Mouse (Mus musculus) forebrain, embryonic 16.5 days (tissue): ENCODE measurements around the gene Gucd1. TPM values are rescaled to one million over a fixed set of nuclear protein-coding genes. Genes with fewer than 3 reads are reported as not detected.

Experiments
- ATAC-seq: fragments of 200-750 bp; cut with Nextera tagmentation; 2 replicates; pipeline ENCODE4 v1.8.0; 2017; ENCODE audit warnings: mild to moderate bottlenecking, moderate library complexity
- H3K27ac ChIP-seq: fragments of 300-500 bp; sonication (generic); 2 replicates; pipeline ENCODE4 v1.5.1; 2014; ENCODE audit warnings: low read length, control low read depth
- H3K27me3 ChIP-seq: fragments of 300-500 bp; sonication (generic); replicated peaks from 2 replicates; pipeline ENCODE4 v1.6.1; 2014; ENCODE audit warnings: low read length; ENCODE audit not compliant: control insufficient read depth, insufficient read depth
- H3K36me3 ChIP-seq: fragments of 300-500 bp; sonication (generic); 2 replicates; pipeline ENCODE4 v1.6.1; 2014; ENCODE audit not compliant: control insufficient read depth, insufficient read depth
- H3K4me1 ChIP-seq: fragments of 300-500 bp; sonication (generic); replicated peaks from 2 replicates; pipeline ENCODE4 v1.6.1; 2014; ENCODE audit warnings: low read length; ENCODE audit not compliant: control insufficient read depth, insufficient read depth
- H3K4me2 ChIP-seq: fragments of 300-500 bp; sonication (generic); 2 replicates; pipeline ENCODE4 v1.6.1; 2014; ENCODE audit warnings: mild to moderate bottlenecking, low read length, control low read depth
- H3K4me3 ChIP-seq: fragments of 300-500 bp; sonication (generic); replicated peaks from 2 replicates; pipeline ENCODE4 v1.5.1; 2014; ENCODE audit warnings: mild to moderate bottlenecking, low read length, control low read depth
- H3K9ac ChIP-seq: fragments of 300-500 bp; sonication (generic); replicated peaks from 2 replicates; pipeline ENCODE4 v1.6.1; 2014; ENCODE audit warnings: low read depth, low read length, control low read depth
- H3K9me3 ChIP-seq: fragments of 300-500 bp; sonication (generic); 2 replicates; pipeline ENCODE4 v1.6.1; 2016; ENCODE audit warnings: low read length; ENCODE audit not compliant: control insufficient read depth
- WGBS: fragments of 180-500 bp; shearing (Covaris S2); extraction: QIAGEN DNeasy Blood & Tissue Kit; methylation state at CpG from one replicate; pipeline ENCODE4 v1.1.7; 2014; 5-methylcytosine and 5-hydroxymethylcytosine counted together
- polyA plus RNA-seq: library from polyadenylated mRNA; unstranded; fragments of >200 nt; fragmentation: Nextera tagmentation; extraction: Ambion mirVana; gene quantifications from 2 replicates; pipeline ENCODE4 v1.2.1, GENCODE M21; 2015

Gene Gucd1
- polyA plus RNA-seq, 1 experiment from 2014 or later, result 22.2 TPM

DNA sequence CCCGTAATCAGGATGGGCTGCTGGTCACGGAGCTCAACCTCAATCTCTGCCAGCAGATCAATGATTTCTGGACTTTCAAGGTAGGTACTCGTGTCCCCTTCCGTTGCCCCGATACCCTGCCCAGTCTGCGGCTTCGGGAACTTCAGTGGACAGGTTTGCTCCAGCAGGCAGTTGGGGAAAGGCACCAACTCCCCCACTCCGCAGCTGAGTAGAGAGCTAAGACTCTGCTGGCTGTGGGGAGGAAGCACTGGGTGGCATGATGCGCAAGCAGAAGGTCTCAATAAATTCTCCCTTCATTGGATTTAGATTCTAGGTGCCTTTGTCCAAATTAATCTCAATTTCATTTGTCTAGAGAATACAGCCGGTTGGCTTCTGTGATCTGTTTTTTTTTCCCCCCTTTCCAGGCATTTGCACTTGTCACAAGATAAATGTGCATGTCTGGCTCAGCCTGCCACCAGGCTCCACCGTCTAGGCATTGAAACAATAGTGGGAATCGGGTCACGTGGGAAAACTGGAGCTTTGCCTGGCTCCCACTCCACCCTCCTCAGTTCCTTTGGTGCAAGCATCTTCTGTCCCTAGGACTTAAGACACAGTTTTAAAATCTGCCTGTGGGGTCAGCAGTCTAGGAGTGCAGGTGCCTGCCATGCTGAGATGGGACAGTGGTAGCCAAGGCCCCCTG is 79.5 kb downstream of the Gucd1 start:
- H3K4me1 ChIP-seq, result peaks cover 21% of the 10 kb centered on the region
- WGBS, result 46% methylated on average over 13 of the region's 13 CpGs
- ATAC-seq, result peak; percentile 82
- H3K4me3 ChIP-seq, result no peak overlapping the region
- no peak overlapping the region; the same call in 1 of the 2 replicates for H3K9ac ChIP-seq
- no peaks in the 10 kb centered on the region for H3K36me3 ChIP-seq
- H3K27me3 ChIP-seq, result no peaks in the 10 kb centered on the region
- peak overlapping the region; percentile 56 for H3K27ac ChIP-seq
- H3K4me2 ChIP-seq, result no peak overlapping the region
- H3K9me3 ChIP-seq, result no peaks in the 10 kb centered on the region

DNA sequence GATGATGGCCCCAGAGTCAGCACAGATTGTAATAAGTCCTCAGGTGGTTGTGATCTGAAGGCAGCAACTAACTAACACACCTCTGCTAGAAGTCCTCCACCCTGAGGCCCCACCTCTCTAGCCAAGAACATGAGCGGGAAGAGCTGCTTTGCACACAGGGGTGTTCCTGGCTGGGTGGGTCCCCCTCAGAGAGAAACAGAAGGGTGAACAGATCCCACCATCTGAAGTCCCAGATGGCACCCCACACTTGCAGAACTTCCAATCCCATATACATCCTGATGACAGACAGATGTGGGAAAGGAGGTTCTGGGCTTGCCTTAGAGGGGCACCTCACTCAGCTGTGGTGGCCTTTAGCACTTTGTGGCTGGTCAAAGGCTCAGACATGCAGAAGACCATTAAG is 80.5 kb downstream of the Gucd1 start:
- Histone ChIP-seq H3K27me3 (no peaks in the 10 kb centered on the region), H3K4me3 (no peak overlapping the region), H3K4me1 (peaks cover 21% of the 10 kb centered on the region), H3K36me3 (no peaks in the 10 kb centered on the region), H3K9me3 (no peaks in the 10 kb centered on the region), H3K9ac (no peak overlapping the region), H3K4me2 (no peak overlapping the region), H3K27ac (no peak overlapping the region)
- WGBS, result 85% methylated on average over 1 of the region's 1 CpGs
- no peak for ATAC-seq

DNA sequence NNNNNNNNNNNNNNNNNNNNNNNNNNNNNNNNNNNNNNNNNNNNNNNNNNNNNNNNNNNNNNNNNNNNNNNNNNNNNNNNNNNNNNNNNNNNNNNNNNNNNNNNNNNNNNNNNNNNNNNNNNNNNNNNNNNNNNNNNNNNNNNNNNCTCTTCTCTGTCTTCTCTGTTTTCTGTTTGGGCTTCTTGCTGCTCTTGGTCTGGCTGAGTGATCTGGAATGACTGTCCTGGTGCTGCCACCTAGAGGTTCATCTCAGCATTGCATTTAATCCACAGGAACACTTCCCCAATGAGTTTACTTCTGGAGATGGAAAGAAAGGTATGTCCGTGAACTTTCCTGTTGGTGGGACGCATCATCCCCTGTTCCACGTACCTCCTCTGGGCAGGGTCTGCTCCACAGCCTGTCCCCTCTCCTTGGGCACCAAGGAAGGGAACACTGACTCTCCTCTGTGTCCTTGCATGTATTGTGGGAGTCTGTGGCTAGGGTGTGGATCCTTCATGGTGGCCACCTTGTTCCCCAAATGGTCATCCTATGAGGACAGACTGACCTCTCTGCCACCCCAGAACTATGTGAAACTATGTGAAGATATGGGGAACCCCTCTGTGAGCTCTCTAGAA is 81.1 kb downstream of the Gucd1 start:
- Histone ChIP-seq H3K27me3 (no peaks in the 10 kb centered on the region), H3K9me3 (no peaks in the 10 kb centered on the region), H3K4me1 (peaks cover 21% of the 10 kb centered on the region), H3K4me2 (no peak overlapping the region), H3K4me3 (no peak overlapping the region), H3K9ac (no peak overlapping the region), H3K27ac (no peak overlapping the region), H3K36me3 (no peaks in the 10 kb centered on the region)
- peak; percentile 29 for ATAC-seq
- 16% methylated on average over 3 of the region's 3 CpGs for WGBS

DNA sequence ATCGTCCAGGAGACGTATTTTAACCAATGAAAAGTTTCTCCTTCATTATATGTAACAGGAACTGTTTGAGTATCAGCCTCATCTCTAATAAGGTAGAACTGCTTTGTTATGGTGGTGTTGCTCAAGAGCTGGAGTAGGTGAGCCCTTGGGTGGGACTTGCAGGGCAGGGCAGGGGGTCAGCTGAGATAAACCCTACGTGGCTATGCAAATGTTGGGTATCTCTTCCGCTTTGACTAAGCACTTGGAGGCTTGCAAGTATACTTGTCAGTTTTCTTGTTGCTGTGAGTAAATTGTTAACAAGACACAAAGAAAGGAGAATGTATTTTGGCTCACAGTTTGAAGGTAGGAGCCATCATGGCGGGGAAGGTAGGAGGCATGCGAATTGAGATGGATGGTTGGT is 87.1 kb downstream of the Gucd1 start:
- Histone ChIP-seq H3K27ac (no peak overlapping the region), H3K4me2 (no peak overlapping the region), H3K27me3 (no peaks in the 10 kb centered on the region), H3K4me1 (no peaks in the 10 kb centered on the region), H3K36me3 (no peaks in the 10 kb centered on the region), H3K9ac (no peak overlapping the region), H3K4me3 (no peak overlapping the region), H3K9me3 (no peaks in the 10 kb centered on the region)
- WGBS, result 96% methylated on average over 6 of the region's 6 CpGs
- no peak for ATAC-seq

DNA sequence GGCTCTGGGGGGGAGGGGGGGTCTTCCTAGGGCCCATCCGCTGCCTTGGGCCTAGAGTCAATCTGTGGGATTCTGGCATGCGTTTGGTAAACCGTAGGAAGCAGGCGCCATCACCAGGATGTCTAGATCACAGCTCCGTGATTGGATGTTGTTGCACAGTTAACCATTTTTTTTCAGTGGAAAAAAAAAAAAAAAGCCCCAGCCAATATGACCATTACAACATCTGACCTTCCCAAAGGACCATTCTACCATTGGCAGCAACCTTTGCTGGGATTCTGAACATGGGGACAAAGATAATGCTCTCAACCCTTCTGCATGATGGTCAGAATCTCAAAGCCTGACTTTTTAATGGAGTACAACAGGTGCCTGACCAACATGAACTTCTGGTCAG is 87.6 kb downstream of the Gucd1 start:
- Histone ChIP-seq H3K27me3 (no peaks in the 10 kb centered on the region), H3K4me1 (no peaks in the 10 kb centered on the region), H3K9me3 (no peaks in the 10 kb centered on the region), H3K9ac (no peak overlapping the region), H3K4me2 (no peak overlapping the region), H3K27ac (no peak overlapping the region), H3K4me3 (no peak overlapping the region), H3K36me3 (no peaks in the 10 kb centered on the region)
- ATAC-seq, result no peak
- 91% methylated on average over 5 of the region's 5 CpGs for WGBS

DNA sequence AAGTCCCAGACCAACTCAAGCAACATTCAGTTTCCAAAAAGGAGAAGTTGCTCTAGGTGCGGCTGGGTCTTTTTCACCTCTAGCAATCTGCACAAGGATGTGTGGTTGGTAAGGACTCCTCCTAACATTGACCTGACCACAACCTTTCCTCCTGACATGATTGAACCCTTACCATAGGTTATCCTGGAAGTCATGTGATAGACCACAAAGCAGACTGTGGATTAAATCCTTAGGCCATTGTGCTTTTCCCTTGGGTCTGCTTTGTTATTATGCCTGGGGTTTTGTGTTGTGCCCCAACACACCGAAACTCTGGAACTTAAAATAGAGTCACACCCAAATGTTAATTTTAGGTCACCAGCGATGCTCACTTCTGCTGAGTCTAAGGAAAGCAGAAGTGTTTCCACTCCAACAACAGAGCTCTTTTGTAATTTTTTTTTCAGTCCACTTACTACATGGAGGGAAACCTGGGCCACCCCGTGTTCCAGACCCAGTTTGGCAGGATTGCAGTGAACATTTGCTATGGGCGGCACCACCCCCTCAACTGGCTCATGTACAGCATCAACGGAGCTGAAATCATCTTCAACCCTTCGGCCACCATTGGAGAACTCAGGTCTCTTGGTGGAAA is 88.1 kb downstream of the Gucd1 start:
- Histone ChIP-seq H3K27ac (no peak overlapping the region), H3K36me3 (no peaks in the 10 kb centered on the region), H3K4me3 (no peak overlapping the region), H3K9me3 (no peaks in the 10 kb centered on the region), H3K4me2 (no peak overlapping the region), H3K27me3 (no peaks in the 10 kb centered on the region), H3K9ac (no peak overlapping the region), H3K4me1 (no peaks in the 10 kb centered on the region)
- no peak for ATAC-seq
- 89% methylated on average over 7 of the region's 7 CpGs for WGBS

DNA sequence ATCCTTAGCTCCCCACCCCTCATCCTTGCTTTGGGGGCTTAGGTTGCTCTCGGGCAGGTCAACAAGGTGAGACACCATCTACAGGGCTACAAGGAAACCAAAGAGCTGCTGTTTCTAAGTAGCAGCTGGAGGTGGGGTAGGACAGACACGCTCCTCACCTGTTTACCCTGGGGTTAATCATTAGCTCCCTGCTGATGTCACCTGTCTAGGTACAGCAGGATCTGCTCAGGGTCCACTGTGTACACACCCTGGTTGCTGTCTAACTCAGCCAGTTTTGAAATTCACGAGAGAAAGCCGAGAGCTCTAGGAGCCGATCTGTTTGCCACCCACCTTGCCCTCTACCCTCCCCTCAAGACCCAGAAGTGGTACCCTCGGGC is 88.8 kb downstream of the Gucd1 start:
- Histone ChIP-seq H3K27ac (no peak overlapping the region), H3K9me3 (no peaks in the 10 kb centered on the region), H3K4me3 (no peak overlapping the region), H3K4me1 (no peaks in the 10 kb centered on the region), H3K4me2 (no peak overlapping the region), H3K27me3 (no peaks in the 10 kb centered on the region), H3K9ac (no peak overlapping the region), H3K36me3 (no peaks in the 10 kb centered on the region)
- no peak for ATAC-seq
- 84% methylated on average over 6 of the region's 6 CpGs for WGBS

DNA sequence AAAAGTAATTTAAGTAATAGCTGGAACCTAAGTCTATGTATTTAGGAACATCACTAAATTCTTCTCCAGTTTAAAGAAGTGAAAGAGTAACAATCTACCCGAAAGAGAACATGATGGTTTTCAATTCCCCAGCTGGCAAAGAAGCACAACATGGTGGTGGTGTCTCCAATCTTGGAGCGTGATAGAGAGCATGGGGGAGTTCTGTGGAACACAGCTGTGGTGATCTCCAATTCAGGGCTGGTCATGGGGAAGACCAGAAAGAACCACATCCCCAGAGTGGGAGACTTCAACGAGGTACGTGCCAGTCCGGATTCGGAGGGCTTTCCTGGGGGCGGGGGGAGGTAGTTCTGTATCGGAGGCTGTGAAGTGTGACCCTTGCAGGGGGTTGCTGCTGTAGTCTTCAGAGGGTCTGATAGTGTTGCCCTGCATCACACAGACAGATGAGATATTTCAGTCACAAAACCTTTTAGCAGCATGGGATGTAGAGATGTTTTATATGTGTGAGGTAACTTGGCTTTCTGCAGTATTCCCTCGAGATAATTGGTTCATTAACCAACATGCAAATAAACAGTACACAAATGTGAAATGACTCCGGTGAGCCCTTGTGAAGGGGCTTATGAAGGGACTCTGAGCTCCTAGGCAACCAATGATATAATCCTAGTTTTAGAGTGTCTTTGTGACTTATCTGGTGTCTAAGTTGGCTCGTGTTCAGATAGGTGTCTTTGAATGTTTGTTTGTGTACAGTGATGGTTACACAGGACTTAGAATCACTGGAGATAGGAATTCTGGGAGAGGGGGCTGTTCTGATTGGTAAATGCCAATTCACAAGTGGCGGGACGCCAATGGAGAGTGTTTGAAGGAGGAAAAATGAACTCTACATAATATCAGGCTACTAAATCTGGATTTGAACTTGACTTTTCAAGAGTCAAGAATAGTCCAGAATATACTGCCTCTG is 89.4 kb downstream of the Gucd1 start:
- no peak overlapping the region for H3K4me3 ChIP-seq

DNA sequence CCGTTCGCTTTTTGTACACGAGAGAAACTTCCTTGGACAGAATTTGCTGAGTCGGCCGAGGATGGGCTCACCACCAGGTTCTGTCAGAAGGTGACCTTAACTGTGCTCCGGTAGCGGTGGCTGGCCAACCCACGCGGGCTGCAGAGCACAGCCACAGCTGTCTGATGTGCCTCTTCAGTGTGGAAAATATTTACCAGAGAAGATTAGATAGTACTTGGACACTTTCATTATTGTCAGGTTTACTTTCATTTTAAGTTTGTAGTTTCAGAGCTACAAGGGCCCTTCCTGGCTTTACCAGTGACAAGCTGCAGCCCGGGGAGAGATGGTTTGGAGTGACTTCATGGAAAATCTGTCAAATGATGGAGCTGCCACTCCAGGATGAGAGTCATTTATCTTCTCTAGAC is 93.3 kb downstream of the Gucd1 start:
- ATAC-seq, result no peak
- no peak overlapping the region for H3K4me2 ChIP-seq
- no peak overlapping the region for H3K27ac ChIP-seq
- no peak overlapping the region for H3K9ac ChIP-seq
- H3K4me1 ChIP-seq, result no peaks in the 10 kb centered on the region
- 91% methylated on average over 10 of the region's 10 CpGs for WGBS
- H3K36me3 ChIP-seq, result no peaks in the 10 kb centered on the region
- H3K4me3 ChIP-seq, result no peak overlapping the region
- H3K9me3 ChIP-seq, result no peaks in the 10 kb centered on the region
- no peaks in the 10 kb centered on the region for H3K27me3 ChIP-seq

More for the DNA sequence above, 89.4 kb downstream of the Gucd1 start:
- no peaks in the 10 kb centered on the region for H3K4me1 ChIP-seq
- no peaks in the 10 kb centered on the region for H3K9me3 ChIP-seq
- ATAC-seq, result no peak
- no peaks in the 10 kb centered on the region for H3K27me3 ChIP-seq
- H3K27ac ChIP-seq, result no peak overlapping the region
- 77% methylated on average over 13 of the region's 13 CpGs for WGBS
- H3K4me2 ChIP-seq, result no peak overlapping the region
- H3K9ac ChIP-seq, result no peak overlapping the region
- no peaks in the 10 kb centered on the region for H3K36me3 ChIP-seq
